Mouse (Mus musculus): ENCODE measurements around the gene Dlgap1. TPM values are rescaled to one million over a fixed set of nuclear protein-coding genes. Genes with fewer than 3 reads are reported as not detected.

The Dlgap1 gene
- polyA plus RNA-seq, 1 experiment from 2014 or later, result 0.39 TPM

GRCm38 (mm10) chr17:70796940-70797772 lies 828.3 kb downstream of the Dlgap1 start:
- Histone ChIP-seq H3K27ac (ENCODE audit: low read length) (no peak overlapping the region), H3K9ac (ENCODE audit: low read length) (no peak overlapping the region), H3K9me3 (replicated peaks; ENCODE audit: control insufficient read depth, low read length) (no peaks in the 10 kb centered on the region), H3K36me3 (ENCODE audit: control insufficient read depth, insufficient read depth) (no peaks in the 10 kb centered on the region), H3K4me3 (ENCODE audit: low read length) (no peak overlapping the region), H3K27me3 (ENCODE audit: control insufficient read depth, insufficient read depth, low read length) (no peaks in the 10 kb centered on the region), H3K4me1 (ENCODE audit: control insufficient read depth, insufficient read depth, low read length) (peaks cover 13% of the 10 kb centered on the region), H3K4me2 (ENCODE audit: low read depth, low read length) (no peak overlapping the region)
- no peak for ATAC-seq (replicated peaks; ENCODE audit: extremely low read depth, insufficient read depth, low FRiP score)
- WGBS, result 67% methylated on average over 8 of the region's 8 CpGs

GRCm38 (mm10) chr17:70797773-70798045 lies 828.8 kb downstream of the Dlgap1 start:
- H3K27ac ChIP-seq (ENCODE audit: low read length), result no peak overlapping the region
- WGBS, result 59% methylated on average over 1 of the region's 1 CpGs
- no peak overlapping the region for H3K4me2 ChIP-seq (ENCODE audit: low read depth, low read length)
- H3K9ac ChIP-seq (ENCODE audit: low read length), result no peak overlapping the region
- H3K4me1 ChIP-seq (ENCODE audit: control insufficient read depth, insufficient read depth, low read length), result peaks cover 13% of the 10 kb centered on the region
- H3K4me3 ChIP-seq (ENCODE audit: low read length), result no peak overlapping the region
- no peaks in the 10 kb centered on the region for H3K27me3 ChIP-seq (ENCODE audit: control insufficient read depth, insufficient read depth, low read length)
- H3K9me3 ChIP-seq (replicated peaks; ENCODE audit: control insufficient read depth, low read length), result no peaks in the 10 kb centered on the region
- no peak for ATAC-seq (replicated peaks; ENCODE audit: extremely low read depth, insufficient read depth, low FRiP score)
- no peaks in the 10 kb centered on the region for H3K36me3 ChIP-seq (ENCODE audit: control insufficient read depth, insufficient read depth)

GRCm38 (mm10) chr17:70799266-70799665 lies 830.4 kb downstream of the Dlgap1 start:
- Histone ChIP-seq H3K27ac (ENCODE audit: low read length) (no peak overlapping the region), H3K9me3 (replicated peaks; ENCODE audit: control insufficient read depth, low read length) (no peaks in the 10 kb centered on the region), H3K9ac (ENCODE audit: low read length) (no peak overlapping the region), H3K4me3 (ENCODE audit: low read length) (no peak overlapping the region), H3K4me2 (ENCODE audit: low read depth, low read length) (no peak overlapping the region), H3K4me1 (ENCODE audit: control insufficient read depth, insufficient read depth, low read length) (peaks cover 10% of the 10 kb centered on the region), H3K27me3 (ENCODE audit: control insufficient read depth, insufficient read depth, low read length) (no peaks in the 10 kb centered on the region), H3K36me3 (ENCODE audit: control insufficient read depth, insufficient read depth) (no peaks in the 10 kb centered on the region)
- 67% methylated on average over 4 of the region's 4 CpGs for WGBS
- ATAC-seq (replicated peaks; ENCODE audit: extremely low read depth, insufficient read depth, low FRiP score), result no peak

GRCm38 (mm10) chr17:70802022-70802421 lies 833.1 kb downstream of the Dlgap1 start:
- no peak overlapping the region for H3K4me3 ChIP-seq (ENCODE audit: low read length)

GRCm38 (mm10) chr17:70805866-70806265 lies 837.0 kb downstream of the Dlgap1 start:
- no peaks in the 10 kb centered on the region for H3K27me3 ChIP-seq (ENCODE audit: control insufficient read depth, insufficient read depth, low read length)
- no peak overlapping the region for H3K27ac ChIP-seq (ENCODE audit: low read length)
- H3K9ac ChIP-seq (ENCODE audit: low read length), result no peak overlapping the region
- no peaks in the 10 kb centered on the region for H3K36me3 ChIP-seq (ENCODE audit: control insufficient read depth, insufficient read depth)
- no peak overlapping the region for H3K4me3 ChIP-seq (ENCODE audit: low read length)
- H3K4me1 ChIP-seq (ENCODE audit: control insufficient read depth, insufficient read depth, low read length), result no peaks in the 10 kb centered on the region
- ATAC-seq (replicated peaks; ENCODE audit: extremely low read depth, insufficient read depth, low FRiP score), result no peak
- no peaks in the 10 kb centered on the region for H3K9me3 ChIP-seq (replicated peaks; ENCODE audit: control insufficient read depth, low read length)
- 95% methylated on average over 9 of the region's 9 CpGs for WGBS
- no peak overlapping the region for H3K4me2 ChIP-seq (ENCODE audit: low read depth, low read length)

More at GRCm38 (mm10) chr17:70802022-70802421, 833.1 kb downstream of the Dlgap1 start:
- no peaks in the 10 kb centered on the region for H3K36me3 ChIP-seq (ENCODE audit: control insufficient read depth, insufficient read depth)
- no peaks in the 10 kb centered on the region for H3K9me3 ChIP-seq (replicated peaks; ENCODE audit: control insufficient read depth, low read length)
- no peak for ATAC-seq (replicated peaks; ENCODE audit: extremely low read depth, insufficient read depth, low FRiP score)
- H3K4me2 ChIP-seq (ENCODE audit: low read depth, low read length), result no peak overlapping the region
- H3K27ac ChIP-seq (ENCODE audit: low read length), result no peak overlapping the region
- H3K27me3 ChIP-seq (ENCODE audit: control insufficient read depth, insufficient read depth, low read length), result no peaks in the 10 kb centered on the region
- no peak overlapping the region for H3K9ac ChIP-seq (ENCODE audit: low read length)
- H3K4me1 ChIP-seq (ENCODE audit: control insufficient read depth, insufficient read depth, low read length), result no peaks in the 10 kb centered on the region
- 85% methylated on average over 14 of the region's 14 CpGs for WGBS

GRCm38 (mm10) chr17:70806600-70806999 lies 837.7 kb downstream of the Dlgap1 start:
- Histone ChIP-seq H3K27me3 (ENCODE audit: control insufficient read depth, insufficient read depth, low read length) (no peaks in the 10 kb centered on the region), H3K9ac (ENCODE audit: low read length) (no peak overlapping the region), H3K4me3 (ENCODE audit: low read length) (no peak overlapping the region), H3K4me1 (ENCODE audit: control insufficient read depth, insufficient read depth, low read length) (no peaks in the 10 kb centered on the region), H3K9me3 (replicated peaks; ENCODE audit: control insufficient read depth, low read length) (no peaks in the 10 kb centered on the region), H3K36me3 (ENCODE audit: control insufficient read depth, insufficient read depth) (no peaks in the 10 kb centered on the region), H3K27ac (ENCODE audit: low read length) (no peak overlapping the region), H3K4me2 (ENCODE audit: low read depth, low read length) (no peak overlapping the region)
- WGBS, result 75% methylated on average over 2 of the region's 2 CpGs
- no peak for ATAC-seq (replicated peaks; ENCODE audit: extremely low read depth, insufficient read depth, low FRiP score)

- no peak for ATAC-seq (replicated peaks; ENCODE audit: extremely low read depth, insufficient read depth, low FRiP score)
- Histone ChIP-seq H3K27me3 (ENCODE audit: control insufficient read depth, insufficient read depth, low read length) (no peaks in the 10 kb centered on the region), H3K9ac (ENCODE audit: low read length) (no peak overlapping the region), H3K4me1 (ENCODE audit: control insufficient read depth, insufficient read depth, low read length) (no peaks in the 10 kb centered on the region), H3K4me2 (ENCODE audit: low read depth, low read length) (no peak overlapping the region), H3K9me3 (replicated peaks; ENCODE audit: control insufficient read depth, low read length) (no peaks in the 10 kb centered on the region), H3K27ac (ENCODE audit: low read length) (no peak overlapping the region), H3K4me3 (ENCODE audit: low read length) (no peak overlapping the region), H3K36me3 (ENCODE audit: control insufficient read depth, insufficient read depth) (no peaks in the 10 kb centered on the region)
- WGBS, result 94% methylated on average over 1 of the region's 1 CpGs
Observed at GRCm38 (mm10) chr17:70807885-70808284, 839.0 kb downstream of the Dlgap1 start.

GRCm38 (mm10) chr17:70808837-70809236 lies 840.0 kb downstream of the Dlgap1 start:
- WGBS, result 48% methylated on average over 14 of the region's 14 CpGs
- Histone ChIP-seq H3K9ac (ENCODE audit: low read length) (no peak overlapping the region), H3K4me3 (ENCODE audit: low read length) (no peak overlapping the region), H3K27ac (ENCODE audit: low read length) (no peak overlapping the region), H3K4me1 (ENCODE audit: control insufficient read depth, insufficient read depth, low read length) (no peaks in the 10 kb centered on the region), H3K9me3 (replicated peaks; ENCODE audit: control insufficient read depth, low read length) (no peaks in the 10 kb centered on the region), H3K4me2 (ENCODE audit: low read depth, low read length) (no peak overlapping the region), H3K36me3 (ENCODE audit: control insufficient read depth, insufficient read depth) (no peaks in the 10 kb centered on the region), H3K27me3 (ENCODE audit: control insufficient read depth, insufficient read depth, low read length) (no peaks in the 10 kb centered on the region)
- no peak for ATAC-seq (replicated peaks; ENCODE audit: extremely low read depth, insufficient read depth, low FRiP score)

- Histone ChIP-seq H3K9me3 (replicated peaks; ENCODE audit: control insufficient read depth, low read length) (no peaks in the 10 kb centered on the region), H3K4me2 (ENCODE audit: low read depth, low read length) (no peak overlapping the region), H3K36me3 (ENCODE audit: control insufficient read depth, insufficient read depth) (no peaks in the 10 kb centered on the region), H3K27me3 (ENCODE audit: control insufficient read depth, insufficient read depth, low read length) (no peaks in the 10 kb centered on the region), H3K27ac (ENCODE audit: low read length) (no peak overlapping the region), H3K4me3 (ENCODE audit: low read length) (no peak overlapping the region), H3K4me1 (ENCODE audit: control insufficient read depth, insufficient read depth, low read length) (no peaks in the 10 kb centered on the region), H3K9ac (ENCODE audit: low read length) (no peak overlapping the region)
- no peak for ATAC-seq (replicated peaks; ENCODE audit: extremely low read depth, insufficient read depth, low FRiP score)
- 74% methylated on average over 3 of the region's 3 CpGs for WGBS
Observed at GRCm38 (mm10) chr17:70809776-70810175, 840.9 kb downstream of the Dlgap1 start.
